Mouse (Mus musculus) liver, adult (tissue): ENCODE data around the gene Acadl.

Source experiments
- GATA4 ChIP-seq: IDR thresholded peaks from 2 replicates; pipeline ENCODE4 v1.6.1; 2014; ENCODE audit warnings: mild to moderate bottlenecking, low read length; ENCODE audit not compliant: insufficient replicate concordance

Gene Acadl

DNA sequence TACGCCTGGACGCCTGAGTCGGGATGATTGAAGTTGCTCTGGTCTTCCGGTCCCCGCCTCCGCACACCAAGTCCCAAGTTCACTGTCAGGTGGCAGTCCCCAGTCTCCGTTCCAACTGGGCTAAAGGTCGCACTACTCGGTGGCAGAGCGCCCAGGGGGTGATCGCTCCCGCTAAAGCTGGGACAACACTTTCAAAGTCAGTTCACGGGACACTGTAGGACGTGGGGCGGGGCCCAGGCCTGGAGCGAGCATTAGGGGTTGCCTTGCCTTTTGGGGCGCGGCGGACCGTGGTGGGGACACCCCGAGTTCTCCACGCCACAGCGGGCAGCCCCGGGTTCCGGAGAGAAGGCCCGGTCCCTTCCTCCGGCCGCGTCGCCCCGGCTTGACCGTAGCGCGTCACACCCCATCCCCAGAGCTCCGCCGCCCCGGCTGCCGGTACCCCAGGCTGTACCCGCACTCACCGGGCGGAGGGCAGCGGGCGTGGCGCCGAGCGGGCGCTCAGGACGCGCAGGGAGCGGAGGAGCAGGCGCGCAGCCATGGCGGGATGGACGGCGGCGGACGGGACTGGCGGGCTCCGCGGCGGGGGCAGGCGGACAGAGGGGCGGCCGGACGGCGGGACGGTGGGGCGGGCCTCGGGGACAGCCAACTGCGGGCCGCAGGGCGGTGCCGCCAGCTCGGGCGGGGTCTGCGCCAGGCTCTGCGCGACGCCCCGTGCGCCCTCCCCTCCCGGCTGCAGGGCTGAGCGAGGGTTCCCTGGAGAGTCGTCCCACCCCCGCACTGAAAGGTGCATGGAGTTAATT lies at the start of gene Acadl:
TSS of gene Acadl (minus strand) at position 566 of the 800 bp plus-strand sequence.
- TF ChIP-seq GATA4: peak; percentile 75; the same call in 1 of the 2 replicates

DNA sequence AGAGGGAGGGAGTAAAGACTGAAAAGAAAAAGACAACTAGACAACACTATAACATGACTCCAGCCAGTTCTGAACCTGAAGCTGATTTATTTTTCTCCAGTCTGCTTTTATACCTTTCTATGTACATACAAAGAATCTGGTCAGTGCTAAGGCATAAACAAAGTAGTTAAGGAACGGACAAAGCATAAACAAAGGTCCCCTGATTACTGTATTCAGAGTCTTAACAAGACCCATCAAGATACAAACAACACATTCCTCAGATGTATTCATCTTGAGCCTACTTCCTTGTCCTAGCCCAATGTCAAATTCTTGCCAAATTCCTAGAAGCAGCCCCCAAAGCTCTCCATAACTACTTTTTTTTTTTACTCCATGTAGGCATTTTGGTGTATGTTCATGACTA lies 49.2 kb upstream of the Acadl start:
- no peak for TF ChIP-seq GATA4

DNA sequence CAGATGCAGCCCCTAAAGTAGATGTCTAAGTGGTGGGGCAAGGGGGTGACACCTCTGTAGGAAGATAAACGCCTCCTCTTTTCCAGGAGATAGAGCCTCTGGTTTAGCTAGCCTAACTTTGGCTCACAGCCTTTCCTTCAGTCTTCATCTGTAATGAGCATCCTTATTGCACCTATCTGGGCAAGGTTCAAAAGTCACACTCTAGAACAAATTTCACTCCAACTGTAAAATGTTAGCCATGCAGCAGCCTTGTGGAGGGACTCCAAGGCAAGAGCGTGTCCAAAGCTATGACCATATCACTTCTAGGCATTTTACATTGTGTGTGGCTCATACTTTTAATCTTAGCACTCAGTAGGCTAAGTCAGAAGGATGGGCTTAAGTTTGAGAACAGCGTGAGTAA lies 39.5 kb upstream of the Acadl start:
- no peak for TF ChIP-seq GATA4

DNA sequence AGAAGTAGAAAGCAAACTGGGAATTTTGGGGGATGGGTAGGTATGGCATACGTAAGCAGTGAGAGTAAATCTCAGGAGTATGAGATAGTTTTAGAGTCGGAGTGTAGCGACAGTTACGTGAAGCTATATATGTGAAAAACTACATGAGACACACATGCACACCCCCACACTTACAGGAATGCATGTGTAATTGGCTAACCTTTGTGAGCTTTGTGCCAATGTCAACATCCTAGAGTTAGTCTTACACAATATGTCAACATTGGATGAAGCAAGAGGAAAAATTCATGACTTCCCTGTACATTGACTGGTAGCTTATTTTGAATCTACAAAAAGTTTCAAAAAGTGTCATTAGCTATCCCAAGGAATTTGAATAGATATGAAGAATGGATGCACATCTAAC lies 37.9 kb upstream of the Acadl start:
- no peak for TF ChIP-seq GATA4

DNA sequence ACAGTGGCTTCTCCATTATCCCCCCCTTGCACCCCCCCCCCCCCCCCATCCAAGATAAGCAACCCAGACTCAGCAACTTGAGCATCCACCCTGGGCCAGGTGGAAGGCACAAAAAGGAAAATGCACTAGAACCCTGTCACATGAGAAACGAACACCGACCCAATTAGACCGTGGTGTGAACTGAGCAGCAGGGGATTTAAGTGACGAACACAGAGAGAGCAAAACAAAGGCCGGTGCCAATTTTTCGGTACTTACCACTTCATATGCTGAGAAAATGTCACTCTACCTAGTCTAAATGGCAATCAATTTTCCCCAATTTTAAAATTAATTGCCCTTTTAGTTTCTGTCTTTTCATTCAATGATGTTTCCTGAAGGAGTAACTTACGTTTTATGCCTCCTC lies 35.2 kb upstream of the Acadl start:
- TF ChIP-seq GATA4: no peak

DNA sequence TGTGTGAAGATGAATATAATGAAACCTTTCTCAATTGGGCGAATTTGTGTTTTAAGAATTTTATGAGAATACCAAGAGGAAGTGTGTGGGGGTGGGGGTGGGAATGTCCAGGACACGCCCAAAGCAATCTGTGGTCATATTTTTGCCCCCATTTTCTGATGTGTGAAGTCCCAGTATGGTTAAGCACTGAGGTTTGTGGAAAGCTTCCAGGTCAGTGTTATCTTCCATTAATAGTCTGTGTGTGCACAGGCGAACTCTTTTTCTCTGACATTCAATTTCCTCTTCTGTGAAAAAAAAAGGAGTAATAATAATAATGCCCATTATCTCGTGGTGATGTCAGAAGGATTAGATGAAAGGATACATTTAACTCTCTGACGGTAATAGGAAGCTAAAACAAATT lies 33.5 kb upstream of the Acadl start:
- TF ChIP-seq GATA4: no peak

DNA sequence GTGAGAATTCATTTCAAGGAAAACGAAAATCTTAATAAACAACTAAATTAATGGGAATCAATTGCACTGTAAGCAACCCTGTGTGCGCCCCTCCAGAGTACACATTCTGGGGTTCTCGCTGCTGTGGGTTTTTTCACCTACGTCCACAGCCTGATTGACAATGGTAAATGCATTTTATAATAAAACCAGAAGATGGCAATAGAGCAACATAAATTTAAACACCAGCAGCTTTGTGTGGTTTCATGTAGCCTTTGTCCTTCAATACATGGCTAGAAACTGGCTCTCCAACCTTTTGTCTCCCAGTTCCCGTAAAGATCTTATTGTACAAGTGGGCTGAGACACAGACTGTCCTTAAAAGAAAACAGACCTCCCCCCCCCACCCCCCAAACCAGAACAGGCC lies 33.0 kb upstream of the Acadl start:
- no peak for TF ChIP-seq GATA4

DNA sequence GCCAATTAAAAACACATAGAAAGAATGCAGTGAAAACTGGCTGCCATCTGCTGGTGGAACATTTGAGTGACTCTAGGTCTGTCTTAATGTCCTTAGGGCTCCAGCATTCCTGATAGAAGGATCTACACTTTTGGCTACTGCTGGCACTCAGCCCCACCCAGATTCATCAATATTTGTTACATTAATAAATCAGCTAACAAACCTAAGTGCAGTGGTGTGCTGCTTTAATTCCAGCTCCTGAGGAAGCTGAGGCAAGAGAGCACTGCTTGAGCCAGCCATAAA lies 32.7 kb upstream of the Acadl start:
- TF ChIP-seq GATA4: no peak

DNA sequence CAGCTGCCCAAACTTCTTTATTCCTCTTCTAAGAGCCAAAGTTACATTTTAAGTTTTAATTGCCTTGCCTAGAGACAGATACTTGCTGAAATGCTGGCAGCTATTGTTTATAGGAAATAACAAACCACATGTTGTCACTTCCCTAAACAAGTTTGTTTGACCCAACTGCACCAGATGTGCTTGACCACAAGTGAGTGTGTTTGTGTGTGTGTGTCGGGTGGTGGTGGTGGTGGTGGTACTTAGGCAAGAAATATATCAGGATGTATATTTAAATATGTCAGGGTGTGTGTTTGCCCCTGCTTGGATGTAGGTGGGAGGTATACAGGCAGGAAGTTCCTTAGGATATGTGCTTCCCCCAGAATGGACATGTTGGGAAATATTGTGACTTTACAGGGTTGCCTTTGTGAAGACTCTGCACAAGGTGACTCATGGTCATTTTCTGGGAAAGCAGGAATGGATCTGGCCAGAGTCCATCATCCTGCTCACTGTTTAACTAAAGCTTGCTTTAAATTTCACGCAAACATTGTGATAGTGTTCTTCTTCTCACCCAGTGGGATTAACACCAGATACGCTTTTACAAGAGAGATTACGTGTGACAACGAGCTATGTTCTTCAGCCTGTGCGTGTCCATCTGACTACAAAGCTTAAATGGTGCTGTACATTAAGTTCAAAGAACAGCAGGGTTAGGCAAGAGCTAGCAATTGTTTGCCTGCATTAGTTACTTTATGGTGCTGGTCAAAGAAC lies 32.2 kb upstream of the Acadl start:
- no peak for TF ChIP-seq GATA4

DNA sequence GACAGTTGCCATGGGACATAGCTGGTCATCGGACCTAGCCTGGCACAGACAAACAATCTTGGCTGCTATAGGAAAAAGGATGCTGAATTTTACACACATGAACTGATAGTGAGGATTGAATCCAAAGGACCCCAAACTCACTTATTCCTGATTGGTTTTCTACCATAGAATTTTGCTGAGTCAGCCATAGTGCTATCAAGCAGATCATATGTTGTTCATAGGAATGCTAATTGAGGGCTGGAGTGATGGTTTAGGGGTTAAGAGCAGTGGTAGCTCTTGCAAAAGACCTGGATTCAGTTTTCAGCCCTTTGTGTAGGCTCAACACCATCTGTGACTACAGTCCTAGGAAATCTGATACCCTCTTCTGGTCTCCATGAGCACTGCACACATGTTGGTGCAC lies 24.1 kb upstream of the Acadl start:
- no peak for TF ChIP-seq GATA4

DNA sequence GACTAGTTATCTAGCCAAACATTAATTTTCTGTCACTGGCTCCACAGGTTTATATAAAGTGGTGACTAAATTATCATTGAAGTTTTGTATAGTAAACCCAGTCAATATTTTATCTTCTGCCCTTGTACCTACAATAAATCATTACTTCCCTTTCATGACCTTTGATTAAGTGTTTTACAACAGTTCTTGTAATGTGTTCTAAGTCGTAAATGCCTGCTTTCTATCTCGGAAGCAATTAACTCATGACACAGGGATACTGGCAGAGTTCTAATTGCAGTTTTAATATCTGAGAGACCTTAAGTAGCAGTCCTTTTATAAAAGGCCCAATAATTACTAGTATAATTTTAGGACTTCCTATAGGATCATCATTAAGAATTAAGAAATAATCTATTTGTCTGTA lies 17.1 kb upstream of the Acadl start:
- no peak for TF ChIP-seq GATA4

DNA sequence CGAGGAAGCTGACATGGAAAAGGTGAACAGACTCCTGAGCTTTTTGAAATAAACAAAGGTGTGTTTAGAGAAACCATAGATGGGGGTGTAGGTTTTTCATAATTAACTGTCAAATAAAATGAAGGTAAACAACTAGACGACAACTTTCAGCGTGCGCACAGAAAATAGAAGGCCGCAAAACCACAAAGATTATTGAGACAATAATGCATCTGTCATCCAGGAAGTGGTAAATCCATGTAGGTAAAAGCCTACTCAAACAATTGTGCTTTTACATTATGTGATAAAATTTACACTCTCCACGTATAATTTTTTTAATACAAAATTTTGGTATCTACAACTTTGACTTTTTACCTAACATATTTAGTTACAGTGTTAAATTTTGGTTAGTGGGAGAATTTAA lies 11.7 kb upstream of the Acadl start:
- no peak for TF ChIP-seq GATA4

DNA sequence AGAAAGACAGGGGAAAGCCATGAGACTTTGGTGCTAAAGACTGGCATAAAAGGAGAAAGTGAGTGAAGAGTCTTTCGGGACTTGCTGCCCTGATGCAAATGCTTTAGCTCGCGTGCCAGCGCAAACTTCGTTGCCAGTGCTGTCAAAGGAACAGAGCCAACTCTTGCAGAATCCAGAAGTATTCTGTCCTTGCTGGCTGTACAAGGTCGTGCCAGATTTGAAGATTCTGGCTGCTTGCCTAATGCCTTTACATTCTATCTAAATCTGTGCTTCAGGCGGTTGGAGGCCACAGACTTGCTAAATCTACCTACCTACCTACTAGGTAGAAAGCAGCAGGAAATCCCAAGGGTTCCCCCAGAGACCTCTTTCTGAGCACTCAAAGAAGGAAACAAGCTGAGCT lies 8.5 kb upstream of the Acadl start:
- TF ChIP-seq GATA4: no peak

DNA sequence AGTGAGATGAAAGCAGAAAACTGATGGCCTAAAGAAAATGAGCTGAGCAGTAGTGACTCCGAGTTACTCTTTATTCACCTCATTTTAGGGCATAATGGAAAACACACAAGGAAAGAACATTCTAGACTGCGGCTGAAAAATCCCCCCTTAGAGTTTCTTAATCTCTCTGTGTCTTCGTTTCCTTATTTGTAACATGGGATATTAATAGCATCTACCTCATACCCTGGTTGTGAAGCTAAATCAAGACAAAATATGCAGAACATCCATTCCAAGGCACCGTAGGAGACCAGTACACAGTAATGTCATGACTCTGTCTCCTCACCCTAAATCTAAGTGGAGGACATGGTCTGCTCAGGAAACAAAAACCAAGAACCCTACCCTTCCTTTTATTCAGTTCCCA lies 2.6 kb upstream of the Acadl start:
- no peak for TF ChIP-seq GATA4

DNA sequence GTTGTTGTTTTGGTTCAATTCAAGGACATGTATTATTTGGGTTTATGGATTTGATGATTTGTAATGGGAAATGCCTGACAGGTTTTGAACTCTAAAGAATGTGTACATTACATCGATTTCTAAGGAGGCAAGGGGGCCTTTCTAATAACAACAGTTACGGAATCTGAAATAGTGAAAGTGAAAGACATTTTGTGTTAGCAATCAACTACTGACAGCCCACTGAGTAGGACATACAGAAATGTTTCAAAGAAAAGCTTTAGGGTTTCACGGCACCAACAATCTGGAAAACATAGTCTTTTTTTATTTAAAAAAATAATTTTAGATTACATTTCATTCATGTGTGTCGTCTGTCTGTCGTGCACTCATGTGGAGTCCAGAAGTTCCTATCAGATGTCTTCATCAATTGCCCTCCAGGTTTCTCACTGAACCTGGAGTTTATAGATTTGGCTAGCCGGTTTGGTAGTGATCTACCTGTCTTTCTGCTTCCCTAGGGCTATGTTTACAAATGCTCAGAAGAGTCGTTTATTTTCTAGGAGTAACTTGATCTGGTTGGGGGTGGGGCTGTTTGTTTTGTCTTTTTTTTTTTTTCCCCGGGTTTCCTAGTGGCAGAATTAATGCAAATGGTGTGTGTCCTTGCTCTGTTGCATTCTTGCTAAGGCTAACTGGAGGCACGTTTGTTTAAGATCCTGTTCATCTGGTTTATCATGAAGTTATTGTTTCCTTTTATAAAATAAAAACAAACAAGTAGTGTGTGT lies 841 bp upstream of the Acadl start:
- TF ChIP-seq GATA4: no peak
